In genomic region chr1:37510193-37510592, GRCm38 (mm10) we compare ENCODE assay signal across 21 mouse cellular contexts. TPM values are rescaled to one million over a fixed set of nuclear protein-coding genes. Genes with fewer than 3 reads are reported as not detected.
DNase-seq lines count a peak whose midpoint lies in the region; ATAC-seq and TF ChIP-seq lines count a peak whose summit lies in the region.
"Had no signal": no experiment of that assay in that cellular context is flagged by ENCODE, and none has a peak within 500 bp of the region (broad histone marks: within the 10 kb centered on the region; RNA-seq: fewer than 3 reads in every experiment).

No protein-coding gene starts in this region.

- no peak for TF ChIP-seq CTCF in thymus, adult 2 months (IDR thresholded peaks at IDR 0.05; ENCODE audit: borderline replicate concordance, control insufficient read depth, extremely low read depth, insufficient read depth, low read length, poor library complexity)

- H3K9me3 ChIP-seq in heart, embryonic 16.5 days (replicated peaks; ENCODE audit: control insufficient read depth, low read length) = peaks cover 8% of the 10 kb centered on the region
- no peaks in the 10 kb centered on the region; the same call in 1 of the 2 replicates for H3K9me3 ChIP-seq in midbrain, embryonic 15.5 days
- H3K9me3 ChIP-seq: heart, embryonic 15.5 days; limb, embryonic 10.5 days; stomach, embryonic 15.5 days had no signal

- no peak for TF ChIP-seq POLR2A in thymus, adult 2 months (IDR thresholded peaks at IDR 0.05; ENCODE audit: control insufficient read depth, extremely low read depth, insufficient read depth, low read length, poor library complexity)

- WGBS in heart, embryonic 16.5 days = 85% methylated on average over 3 of the region's 3 CpGs
- WGBS in thymus, adult 2 months = 14% methylated on average over 3 of the region's 3 CpGs
- 73% methylated on average over 3 of the region's 3 CpGs for whole genome bisulfite sequencing in midbrain, embryonic 15.5 days

- no peaks in the 10 kb centered on the region for H3K27me3 ChIP-seq in heart, embryonic 16.5 days (ENCODE audit: control insufficient read depth, insufficient read depth, low read length)
- H3K27me3 ChIP-seq in thymus, adult 2 months (ENCODE audit: control insufficient read depth, insufficient read depth, low read length) = no peaks in the 10 kb centered on the region
- no peaks in the 10 kb centered on the region for H3K27me3 ChIP-seq in midbrain, embryonic 15.5 days (replicated peaks)
- H3K27me3 ChIP-seq: embryonic facial prominence, embryonic 13.5 days; heart, embryonic 15.5 days; megakaryocyte, embryonic 14.5 days; stomach, embryonic 15.5 days had no signal

- no peak overlapping the region for H3K4me2 ChIP-seq in heart, embryonic 16.5 days (ENCODE audit: low read depth, low read length)
- H3K4me2 ChIP-seq in midbrain, embryonic 15.5 days = no peak overlapping the region
- H3K4me2 ChIP-seq: embryonic facial prominence, embryonic 13.5 days; heart, embryonic 15.5 days; stomach, embryonic 15.5 days had no signal

- H3K9ac ChIP-seq in heart, embryonic 16.5 days (ENCODE audit: low read length) = no peak overlapping the region
- no peak overlapping the region for H3K9ac ChIP-seq in midbrain, embryonic 15.5 days
- H3K9ac ChIP-seq: embryonic facial prominence, embryonic 13.5 days; heart, embryonic 15.5 days; liver, postnatal 0 days; stomach, embryonic 15.5 days had no signal

- H3K27ac ChIP-seq in heart, embryonic 16.5 days (ENCODE audit: low read length) = 0 out of 2 replicates have a peak overlapping the region, but pooled peaks have one; percentile 24
- H3K27ac ChIP-seq in thymus, adult 2 months (ENCODE audit: control insufficient read depth, insufficient read depth, low read length) = peak overlapping the region; percentile 95
- H3K27ac ChIP-seq in midbrain, embryonic 15.5 days = no peak overlapping the region
- H3K27ac ChIP-seq: embryonic facial prominence, embryonic 13.5 days; heart, embryonic 15.5 days; layer of hippocampus, adult 2 months; left cerebral cortex, adult 2 months; limb, embryonic 10.5 days; stomach, embryonic 15.5 days had no signal

- H3K36me3 ChIP-seq in heart, embryonic 16.5 days (ENCODE audit: control insufficient read depth, insufficient read depth) = no peaks in the 10 kb centered on the region
- no peaks in the 10 kb centered on the region for H3K36me3 ChIP-seq in thymus, adult 2 months (ENCODE audit: control insufficient read depth, insufficient read depth, low read length)
- H3K36me3 ChIP-seq in midbrain, embryonic 15.5 days (replicated peaks) = no peaks in the 10 kb centered on the region
- H3K36me3 ChIP-seq: embryonic facial prominence, embryonic 13.5 days; heart, embryonic 15.5 days; limb, embryonic 10.5 days; stomach, embryonic 15.5 days had no signal

- intact Hi-C loops in heart, postnatal 36 days (cut with DNase I) = no loop called here

- no peak for DNase-seq in heart, postnatal 36 days
- peak; percentile 79 for DNase-seq in testis, postnatal 14 days (ENCODE audit: low spot score)
- DNase-seq in testis, postnatal 10 days (ENCODE audit: low spot score) = no peak
- peak; percentile 61 for DNase-seq in thymus, adult 2 months
- no peak for DNase-seq in layer of hippocampus, postnatal 14 days (ENCODE audit: low spot score in 2 of 2)
- DNase-seq: cerebellum, adult 11 months; gastrocnemius, postnatal 14 days; liver, postnatal 0 days; lung, postnatal 10 days; right cerebral cortex, postnatal 14 days had no signal

- no peak overlapping the region for H3K4me3 ChIP-seq in heart, embryonic 16.5 days (ENCODE audit: low read length)
- H3K4me3 ChIP-seq in thymus, adult 2 months (ENCODE audit: control insufficient read depth, insufficient read depth, low read length) = no peak overlapping the region
- H3K4me3 ChIP-seq in midbrain, embryonic 15.5 days = no peak overlapping the region
- H3K4me3 ChIP-seq: embryonic facial prominence, embryonic 13.5 days; heart, embryonic 15.5 days; layer of hippocampus, adult 2 months; left cerebral cortex, adult 2 months; limb, embryonic 10.5 days; megakaryocyte, embryonic 14.5 days; stomach, embryonic 15.5 days had no signal

- no peak for ATAC-seq in heart, embryonic 16.5 days (replicated peaks; ENCODE audit: extremely low read depth, insufficient read depth, low FRiP score)
- ATAC-seq in midbrain, embryonic 15.5 days (replicated peaks) = no peak
- ATAC-seq in inflammation-experienced regulatory T-cells, adult 6 months = no peak
- ATAC-seq: forebrain, embryonic 14.5 days; liver, postnatal 0 days had no signal

- H3K4me1 ChIP-seq in heart, embryonic 16.5 days (ENCODE audit: control insufficient read depth, insufficient read depth, low read length) = peaks cover 26% of the 10 kb centered on the region
- peaks cover 33% of the 10 kb centered on the region for H3K4me1 ChIP-seq in thymus, adult 2 months (replicated peaks; ENCODE audit: control insufficient read depth, insufficient read depth, low read length)
- H3K4me1 ChIP-seq in midbrain, embryonic 15.5 days = peaks cover 20% of the 10 kb centered on the region

RNA-seq across cellular contexts. Expression of gene Mgat4a, which starts 30.6 kb away (rescaled TPM):
- polyA plus RNA-seq in heart, embryonic 16.5 days (2015; fragmentation: Nextera tagmentation; extraction: Ambion mirVana) = 5.0 and 5.3 TPM in 2 replicates
- 10 to 100 TPM; 11.2 to 13.4 TPM for total RNA-seq in heart, postnatal 36 days (2021)
- polyA plus RNA-seq in thymus, adult 2 months (2012; rRNA removed) = 20.3 and 20.6 TPM in 2 replicates
- 10 to 100 TPM; 26.7 to 26.8 TPM for total RNA-seq in layer of hippocampus, postnatal 14 days (2021)
- 10.1 and 11.9 TPM in 2 replicates for polyA plus RNA-seq in midbrain, embryonic 15.5 days (2015; fragmentation: Nextera tagmentation; extraction: Ambion mirVana)
- 10 to 100 TPM in 1 of 3 experiments, 1 to 10 TPM in 2; 4.4 to 13.2 (median 9.5) TPM for polyA plus RNA-seq in inflammation-experienced regulatory T-cells, adult 6 months (2017; shearing (Covaris generic))

Comparison
In these comparisons a context has a peak if more than half of its experiments do, and no peak if none do; other contexts are left out.
1. DNase-seq: peak in testis, postnatal 14 days (single experiment) and thymus, adult 2 months (single experiment); none in heart, postnatal 36 days (0 of 2), testis, postnatal 10 days (single experiment) and layer of hippocampus, postnatal 14 days (0 of 2).